Mouse (Mus musculus) monocyte, adult 59 days (primary cell): ENCODE data around the gene Lhx2. TPM values are rescaled to one million over a fixed set of nuclear protein-coding genes. Genes with fewer than 3 reads are reported as not detected.

Experiments used
- total RNA-seq, 2 experiments: library from RNA; stranded (reverse); gene quantifications; one replicate each; pipeline ENCODE4 v1.2.4; 2023

Lhx2 gene
- total RNA-seq, result not detected

DNA sequence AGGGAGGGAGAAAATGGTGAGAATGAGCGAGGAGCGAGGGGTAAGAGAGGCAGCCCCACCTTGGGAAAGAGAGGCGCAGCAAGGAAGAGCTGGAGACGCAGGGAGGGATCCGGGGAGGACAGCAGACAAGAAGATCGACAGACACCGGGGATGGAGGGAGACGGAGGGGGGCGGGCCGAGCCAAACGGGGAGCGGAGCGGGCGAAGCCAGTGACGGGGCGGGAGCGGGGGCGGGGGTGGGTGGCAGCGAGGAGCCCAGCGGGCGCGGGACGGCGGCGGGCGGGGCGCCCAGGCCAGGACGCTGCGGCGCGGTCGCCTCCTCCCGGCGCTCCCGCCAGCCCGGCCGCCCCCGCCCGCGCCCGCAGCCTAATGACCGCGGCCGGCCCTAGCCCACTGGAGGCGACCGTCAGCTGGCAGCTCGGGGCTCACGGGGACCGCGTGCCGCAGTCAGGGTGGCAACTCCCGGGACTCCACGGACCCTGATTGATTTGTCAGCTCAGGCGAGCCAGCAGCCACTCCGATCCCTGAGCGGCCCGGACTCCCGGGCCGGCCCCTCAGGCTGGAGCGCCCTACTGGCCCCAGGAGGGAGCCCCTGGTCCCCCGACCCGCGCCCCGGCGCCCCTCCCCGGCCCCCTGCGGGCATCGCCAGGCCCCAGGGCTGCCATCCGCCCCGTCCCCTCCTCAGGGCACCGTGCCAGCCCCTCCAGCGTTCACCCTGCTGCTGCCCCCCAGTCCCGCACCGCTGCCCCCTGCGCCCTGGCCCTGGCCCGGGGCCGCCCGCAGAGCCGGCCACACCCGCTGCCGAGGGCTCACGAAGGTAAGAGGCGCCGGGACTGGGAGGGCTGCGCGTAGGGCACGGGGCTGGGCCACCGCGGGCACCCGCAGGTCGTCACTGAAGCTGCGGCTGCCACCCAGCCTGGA, at the start of gene Lhx2:
Lhx2 (plus strand) TSS at position 292 of the 920 bp plus-strand sequence.

Other genes with a start within 250 kb of the Lhx2 start
- gene Dennd1a, start 51.9 kb upstream of the Lhx2 start, total RNA-seq, result 10 to 100 TPM; 90.7 to 91.2 TPM
- gene Nek6, start 172.4 kb downstream of the Lhx2 start, total RNA-seq, result 1 to 10 TPM; 2.7 to 6.1 TPM